24 mouse cellular contexts compared by ENCODE assay signal in genomic region chr11:4306086-4306485, GRCm38 (mm10). TPM values are rescaled to one million over a fixed set of nuclear protein-coding genes. Genes with fewer than 3 reads are reported as not detected.
A peak's percentile ranks its signal among the peaks of the same experiment; 100 is the strongest.
DNase-seq lines count a peak whose midpoint lies in the region; ATAC-seq and TF ChIP-seq lines count a peak whose summit lies in the region.
"Had no signal": no experiment of that assay in that cellular context is flagged by ENCODE, and none has a peak within 500 bp of the region (broad histone marks: within the 10 kb centered on the region; RNA-seq: fewer than 3 reads in every experiment).

No protein-coding gene starts in this region.

- no peaks in the 10 kb centered on the region for H3K27me3 ChIP-seq in embryonic facial prominence, embryonic 11.5 days (ENCODE audit: control insufficient read depth, insufficient read depth, low read length)
- peaks cover 56% of the 10 kb centered on the region for H3K27me3 ChIP-seq in embryonic facial prominence, embryonic 10.5 days (replicated peaks; ENCODE audit: low read depth, poor library complexity, severe bottlenecking)
- H3K27me3 ChIP-seq in hindbrain, postnatal 0 days (ENCODE audit: insufficient read depth, low read length): no peaks in the 10 kb centered on the region
- no peaks in the 10 kb centered on the region for H3K27me3 ChIP-seq in hindbrain, embryonic 14.5 days (ENCODE audit: control insufficient read depth, insufficient read depth, low read length)
- H3K27me3 ChIP-seq: CH12.LX; embryonic facial prominence, embryonic 15.5 days had no signal

- H3K9me3 ChIP-seq in embryonic facial prominence, embryonic 11.5 days (replicated peaks; ENCODE audit: control insufficient read depth, low read length): no peaks in the 10 kb centered on the region
- H3K9me3 ChIP-seq in embryonic facial prominence, embryonic 10.5 days: no peaks in the 10 kb centered on the region
- no peaks in the 10 kb centered on the region for H3K9me3 ChIP-seq in hindbrain, postnatal 0 days (ENCODE audit: low read length)
- no peaks in the 10 kb centered on the region for H3K9me3 ChIP-seq in hindbrain, embryonic 14.5 days (ENCODE audit: control insufficient read depth, low read length)
- H3K9me3 ChIP-seq: embryonic facial prominence, embryonic 15.5 days; forebrain, embryonic 10.5 days; heart, embryonic 10.5 days had no signal

- intact Hi-C loops in gastrocnemius, postnatal 36 days (cut with DNase I): no loop called here

- no peak overlapping the region for H3K9ac ChIP-seq in embryonic facial prominence, embryonic 11.5 days (replicated peaks; ENCODE audit: low read length)
- H3K9ac ChIP-seq in hindbrain, postnatal 0 days (replicated peaks; ENCODE audit: low read length): no peak overlapping the region
- H3K9ac ChIP-seq in hindbrain, embryonic 14.5 days: no peak overlapping the region
- H3K9ac ChIP-seq: embryonic facial prominence, embryonic 15.5 days had no signal

- H3K4me3 ChIP-seq in embryonic facial prominence, embryonic 11.5 days (ENCODE audit: low read depth, low read length): no peak overlapping the region
- no peak overlapping the region for H3K4me3 ChIP-seq in embryonic facial prominence, embryonic 10.5 days
- no peak overlapping the region for H3K4me3 ChIP-seq in hindbrain, postnatal 0 days (ENCODE audit: low read length)
- H3K4me3 ChIP-seq in hindbrain, embryonic 14.5 days (replicated peaks; ENCODE audit: low read length): no peak overlapping the region
- H3K4me3 ChIP-seq: embryonic facial prominence, embryonic 15.5 days; erythroblast, embryonic 14.5 days; forebrain, embryonic 10.5 days; gastrocnemius, adult 2 months; heart, embryonic 10.5 days had no signal

- no peak for TF ChIP-seq CTCF in hindbrain, postnatal 0 days (IDR thresholded peaks at IDR 0.05; ENCODE audit: low read depth)

- no peak overlapping the region for H3K27ac ChIP-seq in embryonic facial prominence, embryonic 11.5 days (replicated peaks; ENCODE audit: low read depth, low read length)
- no peak overlapping the region for H3K27ac ChIP-seq in embryonic facial prominence, embryonic 10.5 days (replicated peaks)
- H3K27ac ChIP-seq in hindbrain, postnatal 0 days: no peak overlapping the region
- H3K27ac ChIP-seq in hindbrain, embryonic 14.5 days: no peak overlapping the region
- H3K27ac ChIP-seq: embryonic facial prominence, embryonic 15.5 days; forebrain, embryonic 10.5 days; gastrocnemius, adult 2 months; heart, embryonic 10.5 days had no signal

- H3K4me1 ChIP-seq in embryonic facial prominence, embryonic 11.5 days (ENCODE audit: control insufficient read depth, insufficient read depth, low read length): peaks cover 9% of the 10 kb centered on the region; the same call in 1 of the 2 replicates
- peaks cover 54% of the 10 kb centered on the region for H3K4me1 ChIP-seq in embryonic facial prominence, embryonic 10.5 days
- H3K4me1 ChIP-seq in hindbrain, postnatal 0 days (ENCODE audit: insufficient read depth, low read length): no peaks in the 10 kb centered on the region
- H3K4me1 ChIP-seq in hindbrain, embryonic 14.5 days (replicated peaks; ENCODE audit: control insufficient read depth, insufficient read depth, low read length): no peaks in the 10 kb centered on the region

- peak; percentile 15 for DNase-seq in embryonic facial prominence, embryonic 11.5 days (ENCODE audit: low spot score)
- DNase-seq in embryonic facial prominence, embryonic 10.5 days (ENCODE audit: low spot score): no peak
- peak; percentile 48 for DNase-seq in hindbrain, postnatal 0 days (ENCODE audit: low spot score)
- no peak for DNase-seq in hindbrain, embryonic 14.5 days (ENCODE audit: low spot score)
- DNase-seq in 3T3-L1 (ENCODE audit: low read depth, low spot score): peak; percentile 46
- DNase-seq in ZHBTc4 (ENCODE audit: low read depth, low spot score): peak; percentile 29
- DNase-seq in gastrocnemius, postnatal 36 days: no peak
- DNase-seq in T-cell, adult 2 months (ENCODE audit: low spot score): no peak
- DNase-seq: adrenal gland, postnatal 14 days; cerebellum, adult 2 months; cerebellum, postnatal 10 days; gastrocnemius, adult 2 months; gastrocnemius, postnatal 25 days; heart, adult 18-20 months; heart, postnatal 14 days; kidney, adult 2 months had no signal

- no peak overlapping the region for H3K4me2 ChIP-seq in embryonic facial prominence, embryonic 11.5 days (ENCODE audit: low read depth, low read length)
- H3K4me2 ChIP-seq in hindbrain, postnatal 0 days (ENCODE audit: low read depth, low read length): no peak overlapping the region
- no peak overlapping the region for H3K4me2 ChIP-seq in hindbrain, embryonic 14.5 days (replicated peaks)
- H3K4me2 ChIP-seq: embryonic facial prominence, embryonic 15.5 days had no signal

- no peaks in the 10 kb centered on the region for H3K36me3 ChIP-seq in embryonic facial prominence, embryonic 11.5 days (replicated peaks; ENCODE audit: control insufficient read depth, insufficient read depth, low read depth, low read length)
- H3K36me3 ChIP-seq in embryonic facial prominence, embryonic 10.5 days (replicated peaks): no peaks in the 10 kb centered on the region
- no peaks in the 10 kb centered on the region for H3K36me3 ChIP-seq in hindbrain, postnatal 0 days (ENCODE audit: insufficient read depth, low read length)
- H3K36me3 ChIP-seq in hindbrain, embryonic 14.5 days (replicated peaks; ENCODE audit: control insufficient read depth, insufficient read depth): no peaks in the 10 kb centered on the region
- H3K36me3 ChIP-seq: embryonic facial prominence, embryonic 15.5 days; forebrain, embryonic 10.5 days; heart, embryonic 10.5 days had no signal

- WGBS in embryonic facial prominence, embryonic 11.5 days: 59% methylated on average over 2 of the region's 2 CpGs
- 54% methylated on average over 2 of the region's 2 CpGs for WGBS in embryonic facial prominence, embryonic 10.5 days
- WGBS in hindbrain, postnatal 0 days: 67% methylated on average over 2 of the region's 2 CpGs
- 63% methylated on average over 2 of the region's 2 CpGs for WGBS in hindbrain, embryonic 14.5 days

- no peak for ATAC-seq in embryonic facial prominence, embryonic 11.5 days (replicated peaks; ENCODE audit: insufficient number of reproducible peaks, low FRiP score, low TSS enrichment, low read depth)
- ATAC-seq in hindbrain, postnatal 0 days: no peak
- ATAC-seq in hindbrain, embryonic 14.5 days (ENCODE audit: low FRiP score): no peak
- ATAC-seq: activated CD4-positive, CD25-positive, alpha-beta regulatory T cell, adult 4 months; forebrain, embryonic 14.5 days; intestine, embryonic 16.5 days had no signal

RNA-seq across cellular contexts. Expression of gene Lif, which starts 48.7 kb away (rescaled TPM):
- polyA plus RNA-seq in embryonic facial prominence, embryonic 11.5 days (2014; fragmentation: Nextera tagmentation; extraction: Ambion mirVana): 0.07 and 0.14 TPM in 2 replicates
- polyA plus RNA-seq in embryonic facial prominence, embryonic 10.5 days (2016; fragmentation: Nextera tagmentation; extraction: Ambion mirVana): 0.09 and 0.36 TPM in 2 replicates
- total RNA-seq in hindbrain, postnatal 0 days (2014; rRNA removed): 0.21 and 0.22 TPM in 2 replicates
- polyA plus RNA-seq in hindbrain, postnatal 0 days (2015; fragmentation: Nextera tagmentation; extraction: Ambion mirVana): 0.08 and 0.10 TPM in 2 replicates
- 0.29 TPM in 1 of 2 replicates, not detected in the other for polyA plus RNA-seq in hindbrain, embryonic 14.5 days (2014; fragmentation: Nextera tagmentation; extraction: Ambion mirVana)
- under 1 TPM; 0.13 to 0.52 TPM for total RNA-seq in gastrocnemius, postnatal 36 days (2021)
- polyA plus RNA-seq: erythroblast, embryonic 14.5 days; forebrain, embryonic 14.5 days had no signal

Comparison
In these comparisons a context has a peak if more than half of its experiments do, and no peak if none do; other contexts are left out.
1. DNase-seq: peak in embryonic facial prominence, embryonic 11.5 days (single experiment), hindbrain, postnatal 0 days (single experiment), 3T3-L1 (single experiment) and ZHBTc4 (single experiment); none in embryonic facial prominence, embryonic 10.5 days (single experiment), hindbrain, embryonic 14.5 days (single experiment), gastrocnemius, postnatal 36 days (0 of 2) and T-cell, adult 2 months (single experiment).